Mouse (Mus musculus) frontal cortex, postnatal 10 days (tissue): Measurements from ENCODE around the gene 6430571L13Rik.
"Not testable (repeated sequence)": the region's sequence is repeated elsewhere in the genome, so short reads cannot be mapped to it uniquely, and the experiment has no call there.

Experiments used
- DNase-seq, 2 experiments: peaks; one replicate each; pipeline ENCODE4 v3.0.0; 2022; ENCODE audit warnings: low spot score in 2 of 2, mixed read lengths in 1 of 2

Gene 6430571L13Rik

GRCm38 (mm10) chr9:107306673-107307072 is 33.7 kb upstream of the 6430571L13Rik start:
- not testable (repeated sequence) for DNase-seq

- DNase-seq: no peak
These were observed 33.1 kb upstream of the 6430571L13Rik start for GRCm38 (mm10) chr9:107307099-107307872.

DNA sequence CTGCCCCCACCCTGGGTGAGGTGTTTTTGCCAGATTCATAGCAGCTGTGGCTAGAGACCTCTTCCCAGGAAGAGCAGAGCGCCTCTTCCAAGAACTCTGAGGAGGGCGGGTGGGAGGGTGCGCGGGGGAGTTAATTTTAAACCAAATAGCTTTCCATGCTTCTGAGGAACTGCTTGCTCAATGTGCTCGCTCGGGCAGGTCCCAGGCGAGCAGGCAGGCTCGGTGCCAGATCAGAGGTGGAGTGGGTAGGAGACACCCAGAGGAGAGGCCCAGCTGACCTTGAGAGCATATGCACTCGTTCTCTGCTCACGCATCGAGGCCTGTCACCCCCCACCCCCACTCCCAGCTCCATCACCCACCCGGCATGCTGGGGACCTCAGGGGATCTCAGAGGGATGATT is 32.5 kb upstream of the 6430571L13Rik start:
- DNase-seq: no peak

DNA sequence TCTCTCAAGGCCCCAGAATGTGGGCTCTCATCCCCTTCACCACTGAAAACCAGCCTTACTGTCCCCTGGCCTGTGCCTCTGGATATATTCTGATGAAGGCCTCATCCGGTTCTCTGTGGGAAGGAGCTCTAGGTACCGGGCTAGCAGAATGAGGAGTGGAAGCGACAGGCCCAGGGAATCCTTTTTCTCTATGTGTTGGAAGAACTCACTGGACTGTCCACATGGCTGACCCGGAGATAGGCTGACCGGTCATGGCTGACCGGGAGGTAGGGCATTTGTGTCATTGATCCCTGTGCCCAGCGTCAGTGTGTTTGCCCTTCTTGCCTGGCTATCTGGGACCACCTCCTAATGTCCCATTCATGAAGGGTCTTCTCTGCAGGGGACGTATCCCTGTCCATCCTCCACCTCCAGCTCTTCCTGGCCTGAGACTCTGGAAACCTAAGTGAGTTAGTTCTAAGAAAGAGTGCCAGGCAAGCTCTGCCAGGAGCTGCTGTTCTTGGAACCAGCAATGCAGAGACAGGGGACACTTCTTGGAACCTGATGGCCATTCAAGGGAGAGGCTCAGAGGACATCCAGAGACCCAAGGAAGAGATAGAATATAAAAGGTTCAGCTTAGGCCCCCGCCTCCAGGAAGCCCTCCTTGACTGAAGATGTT is 31.9 kb upstream of the 6430571L13Rik start:
- DNase-seq: no peak

- no peak for DNase-seq
These were observed 31.2 kb upstream of the 6430571L13Rik start for GRCm38 (mm10) chr9:107309171-107309570.

GRCm38 (mm10) chr9:107309600-107309999 is 30.8 kb upstream of the 6430571L13Rik start:
- no peak for DNase-seq

GRCm38 (mm10) chr9:107312811-107313584 is 27.4 kb upstream of the 6430571L13Rik start:
- no peak for DNase-seq

DNA sequence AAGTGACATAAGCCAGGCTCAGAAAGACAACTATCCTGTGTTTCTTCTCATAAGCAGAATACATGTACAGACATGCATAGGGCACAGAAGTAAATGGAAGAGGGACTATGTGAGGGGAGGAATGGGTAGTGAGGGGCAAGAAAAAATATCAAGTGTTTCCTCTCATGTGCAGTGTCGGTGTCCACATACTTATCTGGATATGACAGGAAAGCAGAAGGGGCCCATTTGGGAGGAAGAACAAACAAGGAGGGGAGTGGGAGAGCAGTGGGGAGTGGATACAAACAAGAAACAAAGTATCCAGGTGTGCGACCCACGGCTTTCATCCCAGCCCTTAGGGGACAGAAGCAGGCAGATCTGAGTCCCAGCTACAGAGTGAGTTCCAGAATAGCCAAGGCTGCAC is 26.5 kb upstream of the 6430571L13Rik start:
- no peak for DNase-seq

DNA sequence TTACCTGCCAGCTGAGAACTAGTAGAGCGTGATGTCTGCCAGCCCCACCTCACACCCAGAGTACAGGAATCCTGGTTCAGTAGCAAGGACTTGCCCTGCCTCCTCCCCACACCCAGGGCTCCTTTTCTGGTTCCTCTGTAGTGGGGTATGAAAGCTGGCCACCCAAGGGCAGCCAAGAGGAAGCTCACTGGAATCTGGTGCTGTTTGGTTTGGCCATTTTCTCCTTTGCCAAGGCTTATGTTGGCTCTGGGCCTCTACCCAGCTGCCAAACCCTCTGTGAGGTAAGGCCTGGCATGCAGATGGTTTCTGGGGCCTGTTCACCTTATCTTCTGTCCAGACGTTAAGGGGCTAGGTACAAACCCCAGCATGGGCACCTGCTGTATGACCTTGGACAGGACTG is 24.6 kb upstream of the 6430571L13Rik start:
- DNase-seq: no peak

- DNase-seq: no peak
These were observed 17.8 kb upstream of the 6430571L13Rik start for GRCm38 (mm10) chr9:107322461-107323050.

DNA sequence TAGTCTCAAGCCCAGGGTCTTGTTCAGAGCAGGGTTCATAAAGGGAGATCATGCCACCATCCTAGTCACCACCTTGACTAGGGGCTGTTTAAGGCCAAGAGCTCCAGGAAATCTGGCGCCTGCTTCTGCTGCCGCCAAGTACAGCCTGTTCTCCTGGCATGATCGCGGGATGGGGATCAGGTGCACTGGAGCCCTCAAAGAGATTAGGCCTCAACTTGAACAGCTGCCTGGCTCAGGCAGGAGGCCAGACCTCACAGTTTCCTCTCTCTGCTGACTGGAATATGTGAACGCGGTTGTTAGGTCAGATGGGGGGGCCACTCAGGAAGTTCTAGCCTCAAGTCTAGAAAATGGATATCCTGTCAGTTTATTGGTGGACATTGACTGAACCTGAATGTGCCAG is 16.8 kb upstream of the 6430571L13Rik start:
- DNase-seq: no peak

DNA sequence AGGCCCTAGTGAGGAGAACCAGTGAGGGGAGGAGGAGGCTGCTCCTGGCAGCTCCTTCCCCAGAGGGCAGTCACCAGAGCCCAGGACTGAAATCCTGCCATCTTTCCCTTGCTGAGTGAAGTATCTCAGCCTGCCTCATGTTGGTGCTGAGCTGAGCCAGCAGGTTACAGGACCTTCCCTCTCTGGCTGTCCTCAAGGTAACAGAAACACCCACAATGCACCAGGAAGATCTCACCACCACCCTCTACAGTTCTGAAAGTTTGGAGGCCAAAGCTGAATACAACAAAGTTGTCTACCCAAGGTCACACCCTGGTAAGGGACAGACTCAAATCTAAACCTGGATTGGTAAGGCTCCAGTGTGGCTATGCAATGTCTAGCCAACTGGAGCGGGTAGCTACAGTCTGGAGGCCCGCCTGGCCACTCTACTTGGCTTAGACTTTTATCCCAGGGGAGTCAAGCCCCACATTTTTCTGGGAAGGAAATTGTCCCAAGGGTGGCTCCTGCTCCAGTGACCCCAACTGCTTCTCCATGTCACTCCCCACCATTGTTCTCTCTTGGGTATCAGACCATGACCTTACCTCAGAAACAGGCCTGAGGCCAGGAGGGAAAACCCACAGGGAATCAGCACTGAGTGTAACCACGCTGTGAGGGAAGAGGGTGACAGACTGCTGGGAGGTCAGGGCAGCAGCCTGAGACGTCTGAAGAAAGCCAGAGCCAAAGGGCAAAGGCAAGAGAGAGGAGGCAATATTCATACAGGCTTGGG is 15.4 kb upstream of the 6430571L13Rik start:
- DNase-seq: no peak

- DNase-seq: no peak
These were observed 14.5 kb upstream of the 6430571L13Rik start for GRCm38 (mm10) chr9:107325904-107326303.

DNA sequence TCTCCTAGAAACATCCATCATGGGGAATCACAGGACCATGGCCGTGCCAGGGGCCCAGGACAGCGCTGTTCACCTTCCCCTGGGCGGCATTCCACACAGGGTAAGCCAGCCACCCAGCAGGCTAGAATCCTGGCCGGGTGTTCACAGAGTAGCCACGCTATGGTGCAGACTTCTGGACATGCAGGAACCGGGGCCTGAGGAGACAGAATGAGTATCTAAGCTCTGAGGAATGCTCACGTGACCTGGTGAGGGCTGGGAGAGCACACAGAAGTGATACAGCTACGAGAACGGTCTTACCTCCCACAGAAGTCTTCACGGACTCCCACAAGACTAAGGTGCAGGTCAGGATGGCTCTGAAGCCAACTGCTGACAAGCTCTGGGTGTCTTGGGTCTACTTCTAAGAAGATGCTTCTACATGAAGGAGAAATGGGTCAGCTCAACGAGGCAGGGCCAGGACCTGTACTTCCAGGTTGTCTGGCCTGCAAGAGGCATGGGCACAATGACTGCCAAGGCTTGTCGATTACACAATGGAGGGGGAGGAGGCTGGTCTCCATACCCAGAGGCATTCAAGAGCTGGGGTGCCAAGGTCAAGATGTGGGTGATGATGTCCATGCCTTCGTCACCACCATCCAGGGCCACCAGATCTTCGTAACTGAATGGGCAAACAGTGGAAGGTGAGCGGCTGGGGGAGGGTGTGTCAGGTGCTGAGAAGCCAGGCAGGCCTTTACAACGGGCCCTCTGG is 12.4 kb upstream of the 6430571L13Rik start:
- DNase-seq: no peak

DNA sequence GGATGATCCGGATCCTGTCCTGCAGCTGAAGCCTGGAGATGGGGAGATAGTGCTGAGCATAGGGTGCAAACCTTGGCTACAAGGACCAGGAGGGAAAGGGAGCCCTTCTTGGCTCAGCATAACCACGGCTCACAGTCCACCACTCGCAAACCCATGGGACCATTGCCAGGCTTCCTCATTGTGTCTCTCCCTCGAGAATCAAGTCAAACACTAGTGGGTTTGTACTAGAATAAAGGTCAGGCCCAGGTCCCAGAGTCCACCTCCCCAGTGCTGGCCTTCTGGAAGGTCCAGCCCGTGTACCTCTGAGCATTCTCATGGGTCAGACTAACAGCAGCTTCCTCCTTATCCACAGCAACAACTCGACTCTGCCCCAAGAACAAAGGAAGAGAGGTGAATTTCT is 9.6 kb upstream of the 6430571L13Rik start:
- DNase-seq: no peak

DNA sequence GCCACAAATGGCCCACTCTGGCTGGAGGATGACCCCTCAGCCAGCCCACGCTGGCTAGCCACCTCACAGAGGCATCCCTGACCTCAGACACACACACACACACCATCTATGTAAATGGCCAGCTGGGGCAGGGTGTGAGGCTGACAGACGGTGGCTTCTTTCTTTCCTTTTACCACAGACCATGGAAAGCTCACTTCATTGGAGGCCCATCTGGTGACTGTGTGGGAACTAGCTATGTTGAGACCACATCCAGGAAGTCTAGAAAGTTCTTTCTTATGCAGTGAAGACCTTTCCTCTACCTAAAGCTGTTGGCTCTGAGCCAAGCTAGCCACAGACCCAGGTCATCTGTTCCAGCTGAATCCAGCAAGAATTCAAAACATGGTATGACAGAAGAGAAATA is 6.7 kb upstream of the 6430571L13Rik start:
- no peak for DNase-seq

- no peak for DNase-seq
These were observed 6.0 kb upstream of the 6430571L13Rik start for GRCm38 (mm10) chr9:107334356-107334755.

GRCm38 (mm10) chr9:107335046-107335445 is 5.4 kb upstream of the 6430571L13Rik start:
- DNase-seq: no peak

DNA sequence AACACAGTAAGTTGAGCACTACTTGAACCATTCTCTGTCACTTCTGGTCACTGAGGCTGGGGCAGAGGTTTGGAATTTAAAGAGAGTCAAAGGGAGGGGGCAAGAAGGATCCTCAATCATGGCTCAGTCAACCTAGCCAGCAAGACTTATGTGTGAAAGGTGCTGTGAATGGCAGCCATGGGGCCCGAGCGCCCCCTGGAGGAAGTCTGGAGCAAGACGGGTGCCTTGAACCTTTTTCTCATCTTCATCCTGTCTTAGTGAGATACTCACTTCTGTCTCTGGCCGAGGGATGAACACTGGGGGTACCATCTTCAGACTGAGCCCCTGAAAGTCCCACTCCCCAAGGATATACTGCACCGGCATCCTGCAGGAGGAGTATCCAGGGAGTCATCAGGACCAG is 4.5 kb upstream of the 6430571L13Rik start:
- DNase-seq: peak; percentile 50 to 51

GRCm38 (mm10) chr9:107336386-107336785 is 4.0 kb upstream of the 6430571L13Rik start:
- no peak for DNase-seq
